Mouse (Mus musculus) urinary bladder, postnatal 14 days (tissue): ENCODE results near the gene Xiap.

Experiments
- DNase-seq: peaks from one replicate; pipeline ENCODE4 v3.0.0; 2021; ENCODE audit warnings: low spot score

Xiap gene

GRCm38 (mm10) chrX:42087731-42088130 is 28.3 kb downstream of the Xiap start:
- no peak for DNase-seq

- DNase-seq, result no peak
Measured at GRCm38 (mm10) chrX:42088136-42088535, 28.7 kb downstream of the Xiap start.

- no peak for DNase-seq
Measured at GRCm38 (mm10) chrX:42107137-42107536, 47.7 kb downstream of the Xiap start.

GRCm38 (mm10) chrX:42110585-42110984 is 51.1 kb downstream of the Xiap start:
- DNase-seq, result no peak

DNA sequence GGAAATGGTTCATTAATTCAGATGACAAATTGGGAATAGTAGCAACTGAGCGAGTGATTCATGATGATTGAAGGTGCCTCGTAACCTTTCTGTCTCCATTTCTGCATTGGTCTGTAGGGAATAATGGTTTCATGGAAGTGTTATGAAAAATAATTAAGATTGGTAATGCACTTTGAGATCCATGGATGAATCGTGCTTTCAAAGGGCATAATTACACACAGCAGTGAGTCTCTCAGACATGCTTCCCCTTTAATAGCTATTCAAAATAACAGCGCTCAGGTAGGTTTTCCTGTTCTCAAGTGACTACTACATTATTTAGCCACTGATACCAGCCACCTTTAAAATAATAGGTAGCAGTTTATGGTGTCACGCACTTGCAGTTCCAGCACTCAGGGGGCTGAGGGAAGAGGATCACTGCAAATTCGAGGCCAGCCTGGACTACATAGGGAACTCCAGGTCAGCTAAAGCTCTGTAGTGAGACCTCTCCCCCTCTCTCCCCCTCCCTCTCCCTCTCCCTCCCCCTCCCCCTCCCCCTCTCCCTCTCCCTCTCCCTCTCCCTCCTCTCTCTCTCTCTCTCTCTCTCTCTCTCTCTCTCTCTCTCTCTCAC is 60.1 kb downstream of the Xiap start:
- DNase-seq, result no peak

- DNase-seq, result no peak
Measured at GRCm38 (mm10) chrX:42124963-42125697, 65.7 kb downstream of the Xiap start.

- DNase-seq, result no peak
Measured at GRCm38 (mm10) chrX:42139882-42140281, 80.4 kb downstream of the Xiap start.

DNA sequence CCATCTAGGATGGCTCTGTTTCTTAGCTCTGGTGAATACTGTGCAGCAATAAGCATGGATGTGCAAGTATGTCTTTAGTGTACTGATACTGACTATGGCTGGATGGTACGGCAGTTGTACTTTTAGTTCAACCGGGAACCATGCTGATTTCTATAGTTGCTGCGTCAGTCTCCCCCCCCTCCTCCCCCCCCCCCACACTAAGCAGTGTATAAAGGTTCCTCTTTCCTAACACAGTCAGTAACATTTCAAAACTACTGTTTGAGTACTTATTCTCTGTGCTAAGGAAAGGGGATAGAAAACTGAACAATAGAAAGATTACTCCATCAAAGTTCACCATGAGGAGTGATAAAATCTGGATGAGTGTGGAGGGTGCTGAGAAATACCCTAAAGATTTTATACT is 83.1 kb downstream of the Xiap start:
- DNase-seq, result no peak

GRCm38 (mm10) chrX:42143991-42144390 is 84.5 kb downstream of the Xiap start:
- DNase-seq, result no peak

GRCm38 (mm10) chrX:42148016-42148451 is 88.6 kb downstream of the Xiap start:
- peak; percentile 3 for DNase-seq

DNA sequence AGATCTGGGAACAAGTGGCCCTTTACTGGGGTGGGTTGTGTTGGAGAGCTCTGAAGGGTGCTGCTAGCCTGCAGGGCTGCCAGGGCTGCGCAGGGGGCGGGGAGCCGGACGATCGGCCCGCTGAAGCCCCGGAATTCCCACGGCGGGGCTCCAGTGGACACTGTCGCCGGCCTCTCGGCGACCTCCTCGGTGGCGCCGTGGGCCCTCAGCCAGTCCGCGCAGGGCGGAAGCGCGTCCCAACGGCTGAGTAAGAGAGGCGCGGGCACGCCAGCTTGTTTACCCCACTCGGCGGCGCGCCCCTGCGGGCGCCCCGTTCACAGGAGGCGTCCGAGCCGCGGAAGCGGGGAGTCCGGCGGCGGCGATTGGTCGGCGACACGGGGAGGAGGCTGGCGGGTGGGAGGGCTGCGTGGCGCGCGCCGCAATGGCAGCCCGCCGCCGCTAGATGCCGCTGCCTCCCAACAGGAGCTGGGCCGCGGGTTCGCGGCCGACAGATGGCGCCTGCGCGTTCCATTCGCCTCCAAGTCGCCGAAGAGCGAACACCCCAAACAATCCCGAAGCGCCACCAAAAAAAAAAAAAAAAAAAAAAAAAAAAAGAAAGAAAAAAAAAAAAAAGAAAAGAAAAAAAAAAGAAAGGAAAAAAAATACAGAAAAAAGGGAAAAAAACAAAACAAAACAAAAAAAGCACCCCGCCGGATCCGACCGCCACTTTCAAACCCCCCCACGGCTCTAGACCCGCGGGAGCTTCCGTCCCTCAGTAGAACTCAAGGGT is 89.5 kb downstream of the Xiap start, which contains the start of gene Stag2:
Gene Stag2 (plus strand): TSS at position 530 of the 769 bp plus-strand sequence.
- DNase-seq, result peak; percentile 87

GRCm38 (mm10) chrX:42149557-42150345 is 90.3 kb downstream of the Xiap start:
- peak; percentile 41 for DNase-seq

DNA sequence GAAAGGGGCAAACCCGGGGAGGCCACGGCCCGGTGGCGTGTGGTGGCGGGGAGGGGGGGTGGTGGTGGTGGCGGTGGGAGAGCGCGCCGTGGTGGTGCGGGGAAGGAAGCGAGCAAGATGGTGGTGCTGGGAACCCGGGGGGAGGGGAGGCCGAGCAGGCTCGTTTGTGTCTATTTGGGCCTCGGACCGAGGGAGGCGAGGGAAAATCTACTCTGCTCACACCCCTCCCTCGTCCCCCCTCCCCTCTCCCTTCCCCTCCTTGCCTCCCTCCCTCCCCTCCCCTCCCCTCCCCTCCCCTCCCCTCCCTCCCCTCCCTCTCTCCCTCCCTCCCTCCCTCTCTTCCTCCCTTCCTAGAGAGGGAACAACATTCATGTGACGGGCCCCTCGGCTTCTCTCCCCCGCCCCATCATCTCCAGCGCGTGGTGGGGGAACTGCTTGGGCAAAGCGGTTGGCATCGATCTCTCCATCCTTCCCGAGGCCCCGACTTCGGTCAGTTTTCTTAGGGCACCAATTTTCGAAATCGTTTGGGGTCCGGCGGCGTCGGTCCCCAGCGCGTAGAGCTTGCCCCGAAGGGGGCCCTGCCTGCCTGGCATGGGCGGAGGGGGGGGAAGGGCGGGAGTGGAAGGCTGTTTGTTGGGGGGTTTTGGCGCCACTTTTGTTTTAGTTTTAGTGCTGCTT is 91.0 kb downstream of the Xiap start:
- DNase-seq, result peak; percentile 74

- DNase-seq, result no peak
Measured at GRCm38 (mm10) chrX:42151024-42151754, 91.7 kb downstream of the Xiap start.

- DNase-seq, result peak; percentile 83
Measured at GRCm38 (mm10) chrX:42151903-42152369, 92.5 kb downstream of the Xiap start.

DNA sequence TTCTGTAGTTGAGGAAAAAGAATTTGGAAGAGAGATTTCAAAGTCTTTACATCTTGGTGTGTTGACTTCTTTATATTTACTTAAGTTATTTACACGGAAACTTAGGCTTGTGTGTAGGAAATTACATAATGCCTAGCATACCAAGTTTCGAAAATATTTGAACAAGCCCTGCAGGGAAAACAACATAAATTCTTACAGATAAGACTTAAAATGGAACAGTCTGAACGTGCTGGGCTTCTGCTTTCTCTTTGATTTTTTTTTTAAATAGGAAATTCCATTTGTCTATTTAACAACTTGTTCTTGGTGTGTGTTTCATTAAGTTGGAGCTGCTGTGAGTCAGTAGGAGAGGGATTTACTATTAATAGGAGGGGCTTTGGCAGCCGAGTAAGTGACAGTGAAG is 93.6 kb downstream of the Xiap start:
- no peak for DNase-seq
